Mouse (Mus musculus) intestine, postnatal 0 days (tissue): ENCODE measurements around the gene Uevld. TPM values are rescaled to one million over a fixed set of nuclear protein-coding genes. Genes with fewer than 3 reads are reported as not detected.
"Not testable (repeated sequence)": the region's sequence is repeated elsewhere in the genome, so short reads cannot be mapped to it uniquely, and the experiment has no call there.

Experiments used
- ATAC-seq: fragments of 200-750 bp; cut with Nextera tagmentation; 2 replicates; pipeline ENCODE4 v1.8.0; 2017; ENCODE audit warnings: mild to moderate bottlenecking, moderate TSS enrichment, moderate library complexity
- H3K27ac ChIP-seq: fragments of 300-500 bp; sonication (generic); 2 replicates; pipeline ENCODE4 v1.5.1; 2014; ENCODE audit warnings: mild to moderate bottlenecking, low read depth, low read length, moderate library complexity
- H3K27me3 ChIP-seq: fragments of 300-500 bp; sonication (generic); replicated peaks from 2 replicates; pipeline ENCODE4 v1.6.1; 2014; ENCODE audit warnings: low read length, mixed read lengths; ENCODE audit not compliant: control insufficient read depth, insufficient read depth
- H3K36me3 ChIP-seq: fragments of 300-500 bp; sonication (generic); 2 replicates; pipeline ENCODE4 v1.6.1; 2014; ENCODE audit warnings: mild to moderate bottlenecking, moderate library complexity; ENCODE audit not compliant: control insufficient read depth, insufficient read depth
- H3K4me1 ChIP-seq: fragments of 300-500 bp; sonication (generic); replicated peaks from 2 replicates; pipeline ENCODE4 v1.6.1; 2014; ENCODE audit warnings: antibody characterized with exemption, low read length, mixed read lengths; ENCODE audit not compliant: control insufficient read depth, insufficient read depth
- H3K4me2 ChIP-seq: fragments of 300-500 bp; sonication (generic); replicated peaks from 2 replicates; pipeline ENCODE4 v1.6.1; 2014; ENCODE audit warnings: low read depth, mild to moderate bottlenecking, moderate library complexity
- H3K4me3 ChIP-seq: fragments of 300-500 bp; sonication (generic); 2 replicates; pipeline ENCODE4 v1.5.1; 2014; ENCODE audit warnings: low read depth, low read length
- H3K9ac ChIP-seq: fragments of 300-500 bp; sonication (generic); 2 replicates; pipeline ENCODE4 v1.6.1; 2014; ENCODE audit warnings: mild to moderate bottlenecking, low read depth, low read length
- H3K9me3 ChIP-seq: fragments of 300-500 bp; sonication (generic); 2 replicates; pipeline ENCODE4 v1.6.1; 2016; ENCODE audit warnings: mixed run types; ENCODE audit not compliant: control insufficient read depth
- CTCF ChIP-seq: sonication (generic); IDR thresholded peaks from 2 replicates; pipeline ENCODE4 v1.5.1; 2016; ENCODE audit warnings: low read depth, mild to moderate bottlenecking, control low read depth, antibody characterized with exemption, moderate library complexity
- WGBS: fragments of 180-500 bp; shearing (Covaris S2); extraction: QIAGEN DNeasy Blood & Tissue Kit; methylation state at CpG from one replicate; pipeline ENCODE4 v1.1.7; 2014; 5-methylcytosine and 5-hydroxymethylcytosine counted together
- polyA plus RNA-seq: library from polyadenylated mRNA; unstranded; fragments of >200 nt; fragmentation: Nextera tagmentation; extraction: Ambion mirVana; gene quantifications from 2 replicates; pipeline ENCODE4 v1.2.1, GENCODE M21; 2015

The Uevld gene
- polyA plus RNA-seq, 1 experiment from 2014 or later = 4.9 TPM

GRCm38 (mm10) chr7:46883304-46883703 lies 75.0 kb downstream of the Uevld start:
- WGBS = 72% methylated on average over 3 of the region's 3 CpGs
- no peak for TF ChIP-seq CTCF
- no peak overlapping the region for H3K4me3 ChIP-seq
- no peak for ATAC-seq
- H3K36me3 ChIP-seq = peaks cover 27% of the 10 kb centered on the region
- H3K4me1 ChIP-seq = no peaks in the 10 kb centered on the region
- no peak overlapping the region for H3K27ac ChIP-seq
- no peak overlapping the region for H3K4me2 ChIP-seq
- no peaks in the 10 kb centered on the region for H3K27me3 ChIP-seq
- no peak overlapping the region for H3K9ac ChIP-seq
- H3K9me3 ChIP-seq = no peaks in the 10 kb centered on the region

GRCm38 (mm10) chr7:46881941-46882340 lies 76.4 kb downstream of the Uevld start:
- H3K27ac ChIP-seq, H3K4me3 ChIP-seq, ATAC-seq, H3K9me3 ChIP-seq, H3K4me2 ChIP-seq, H3K27me3 ChIP-seq, H3K4me1 ChIP-seq, H3K9ac ChIP-seq: not testable (repeated sequence)
- H3K36me3 ChIP-seq = peaks cover 13% of the 10 kb centered on the region
- 84% methylated on average over 6 of the region's 8 CpGs for WGBS

GRCm38 (mm10) chr7:46880992-46881391 lies 77.3 kb downstream of the Uevld start:
- TF ChIP-seq CTCF = no peak
- peaks cover 11% of the 10 kb centered on the region for H3K36me3 ChIP-seq
- H3K9me3 ChIP-seq = no peaks in the 10 kb centered on the region
- no peak overlapping the region for H3K27ac ChIP-seq
- H3K4me2 ChIP-seq = no peak overlapping the region
- H3K27me3 ChIP-seq = no peaks in the 10 kb centered on the region
- no peak for ATAC-seq
- 79% methylated on average over 2 of the region's 2 CpGs for WGBS
- H3K4me3 ChIP-seq = no peak overlapping the region
- H3K4me1 ChIP-seq = no peaks in the 10 kb centered on the region
- no peak overlapping the region for H3K9ac ChIP-seq

GRCm38 (mm10) chr7:46879851-46880250 lies 78.5 kb downstream of the Uevld start:
- ATAC-seq = no peak
- Histone ChIP-seq H3K4me3 (no peak overlapping the region), H3K27ac (no peak overlapping the region), H3K4me1 (no peaks in the 10 kb centered on the region), H3K4me2 (no peak overlapping the region), H3K36me3 (peaks cover 1% of the 10 kb centered on the region; the same call in 1 of the 2 replicates), H3K27me3 (no peaks in the 10 kb centered on the region), H3K9ac (no peak overlapping the region), H3K9me3 (no peaks in the 10 kb centered on the region)
- TF ChIP-seq CTCF = no peak
- WGBS = 94% methylated on average over 5 of the region's 5 CpGs

GRCm38 (mm10) chr7:46877255-46877654 lies 81.1 kb downstream of the Uevld start:
- ATAC-seq = no peak

GRCm38 (mm10) chr7:46876841-46877240 lies 81.5 kb downstream of the Uevld start:
- Histone ChIP-seq H3K4me2 (no peak overlapping the region), H3K9ac (no peak overlapping the region), H3K4me3 (no peak overlapping the region), H3K27me3 (no peaks in the 10 kb centered on the region), H3K36me3 (no peaks in the 10 kb centered on the region), H3K9me3 (no peaks in the 10 kb centered on the region), H3K27ac (no peak overlapping the region), H3K4me1 (no peaks in the 10 kb centered on the region)
- WGBS = 71% methylated on average over 4 of the region's 4 CpGs
- ATAC-seq = no peak
- no peak for TF ChIP-seq CTCF

More at GRCm38 (mm10) chr7:46877255-46877654, 81.1 kb downstream of the Uevld start:
- Histone ChIP-seq H3K9me3 (no peaks in the 10 kb centered on the region), H3K4me2 (no peak overlapping the region), H3K27me3 (no peaks in the 10 kb centered on the region), H3K27ac (no peak overlapping the region), H3K9ac (no peak overlapping the region), H3K4me3 (no peak overlapping the region), H3K4me1 (no peaks in the 10 kb centered on the region), H3K36me3 (no peaks in the 10 kb centered on the region)
- whole genome bisulfite sequencing = 66% methylated on average over 6 of the region's 6 CpGs
- no peak for TF ChIP-seq CTCF

Other genes starting within 250 kb of the Uevld start
- gene Saal1, start 247.8 kb downstream of the Uevld start, polyA plus RNA-seq = 8.4 and 9.3 TPM in 2 replicates
- gene Saa3, start 242.8 kb downstream of the Uevld start, polyA plus RNA-seq = 2.3 and 5.2 TPM in 2 replicates
- gene Saa4, start 225.9 kb downstream of the Uevld start, polyA plus RNA-seq = not detected in 2 replicates
- 0.29 and 0.47 TPM in 2 replicates for gene Saa1, start 215.5 kb downstream of the Uevld start, polyA plus RNA-seq
- gene Saa2, start 206.7 kb downstream of the Uevld start, polyA plus RNA-seq = not detected in 2 replicates
- gene Hps5, start 162.5 kb downstream of the Uevld start, polyA plus RNA-seq = 13.9 and 14.7 TPM in 2 replicates
- 51.3 and 52.7 TPM in 2 replicates for gene Gtf2h1, start 162.4 kb downstream of the Uevld start, polyA plus RNA-seq
- gene Ldha, start 117.1 kb downstream of the Uevld start, polyA plus RNA-seq = 1,258 and 1,338 TPM in 2 replicates
- not detected in 2 replicates for gene Ldhc, start 97.3 kb downstream of the Uevld start, polyA plus RNA-seq
- gene Tsg101, start 38.6 kb downstream of the Uevld start, polyA plus RNA-seq = 100 and 107 TPM in 2 replicates
- not detected in 2 replicates for gene Gm9999, start 25.1 kb upstream of the Uevld start, polyA plus RNA-seq
- gene Spty2d1, start 49.9 kb upstream of the Uevld start, polyA plus RNA-seq = 8.0 and 10.3 TPM in 2 replicates
- gene Tmem86a, start 92.1 kb upstream of the Uevld start, polyA plus RNA-seq = 43.8 and 48.0 TPM in 2 replicates
- 0.48 and 0.69 TPM in 2 replicates for gene Ptpn5, start 175.2 kb upstream of the Uevld start, polyA plus RNA-seq
- gene Mrgpra6, start 246.4 kb upstream of the Uevld start, polyA plus RNA-seq = not detected in 2 replicates